Mouse (Mus musculus) ovary, postnatal 36 days (tissue): Measurements from ENCODE around the gene Pknox2.

ENCODE experiments used
- DNase-seq: peaks from one replicate; pipeline ENCODE4 v3.0.0; 2022; ENCODE audit warnings: low spot score, mixed read lengths

Gene Pknox2

DNA sequence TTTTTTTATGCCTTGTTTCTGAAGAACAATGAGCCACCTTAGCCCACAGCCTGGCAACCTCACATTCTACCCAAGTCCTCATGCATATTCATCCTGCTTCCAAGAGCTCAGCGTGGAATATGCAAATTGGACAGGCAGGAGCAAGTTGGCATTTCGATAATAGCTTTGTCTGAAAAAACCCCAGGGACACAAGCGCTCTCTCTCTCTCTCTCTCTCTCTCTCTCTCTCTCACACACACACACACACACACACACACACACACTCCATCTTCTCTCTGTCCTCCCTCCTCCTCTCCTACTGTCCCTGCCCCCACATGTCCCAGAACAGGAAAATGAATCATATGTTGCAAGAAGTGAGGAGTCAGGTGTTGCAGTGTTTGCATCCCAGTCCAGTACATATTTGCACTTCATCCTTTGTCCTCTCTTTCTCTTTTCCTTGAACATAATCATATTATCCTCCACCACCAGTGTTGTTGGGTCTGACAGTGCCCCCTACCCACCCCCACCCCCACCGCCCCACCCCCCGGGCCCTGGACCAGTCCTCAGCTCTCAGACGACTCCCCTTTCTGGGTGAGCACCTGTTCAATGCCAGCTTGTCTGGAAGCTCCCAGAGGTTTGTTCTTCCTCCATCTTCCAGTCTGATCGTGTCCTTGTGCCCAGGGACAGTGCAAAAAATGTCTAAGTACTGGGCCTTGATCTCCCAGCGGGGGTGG lies 265.0 kb downstream of the Pknox2 start:
- no peak for DNase-seq

DNA sequence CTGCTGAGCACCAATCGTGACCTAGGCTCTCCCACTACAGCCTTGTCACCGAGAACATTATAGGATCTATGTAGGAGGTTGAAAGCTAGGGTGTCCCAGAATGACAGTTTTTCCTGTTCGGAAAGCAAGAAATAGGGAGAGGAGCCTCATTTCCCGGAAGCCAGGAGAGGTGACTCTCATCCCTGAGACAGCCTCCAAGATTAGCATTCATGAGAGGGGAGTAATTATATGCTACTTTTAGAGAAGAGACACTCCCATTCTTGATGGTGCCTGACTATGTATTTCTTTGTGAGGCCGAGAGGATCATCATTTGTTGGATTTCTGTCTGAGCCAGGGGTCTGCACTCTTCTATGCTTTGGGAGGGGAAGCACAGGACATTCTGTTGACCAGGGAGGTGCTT lies 265.6 kb downstream of the Pknox2 start:
- DNase-seq, result no peak

DNA sequence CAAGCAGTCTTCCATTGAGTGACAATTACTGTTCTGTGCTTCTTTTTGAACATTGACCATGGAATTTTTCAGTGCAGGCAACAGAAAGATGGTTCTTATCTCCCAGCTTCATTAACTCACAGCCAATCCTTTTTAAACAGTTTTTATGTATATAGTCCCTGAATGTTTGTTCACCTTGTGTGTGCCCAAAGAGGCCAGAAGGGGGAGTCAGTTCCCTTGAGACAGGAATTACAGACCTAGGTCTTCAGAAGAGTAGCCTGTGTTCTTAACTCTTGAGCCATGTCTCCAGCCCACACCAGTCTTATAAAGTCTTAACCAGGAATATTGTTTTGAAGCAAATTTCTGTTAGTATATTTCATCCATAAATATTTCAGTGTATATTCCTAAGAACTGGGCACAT lies 270.4 kb downstream of the Pknox2 start:
- DNase-seq, result no peak

DNA sequence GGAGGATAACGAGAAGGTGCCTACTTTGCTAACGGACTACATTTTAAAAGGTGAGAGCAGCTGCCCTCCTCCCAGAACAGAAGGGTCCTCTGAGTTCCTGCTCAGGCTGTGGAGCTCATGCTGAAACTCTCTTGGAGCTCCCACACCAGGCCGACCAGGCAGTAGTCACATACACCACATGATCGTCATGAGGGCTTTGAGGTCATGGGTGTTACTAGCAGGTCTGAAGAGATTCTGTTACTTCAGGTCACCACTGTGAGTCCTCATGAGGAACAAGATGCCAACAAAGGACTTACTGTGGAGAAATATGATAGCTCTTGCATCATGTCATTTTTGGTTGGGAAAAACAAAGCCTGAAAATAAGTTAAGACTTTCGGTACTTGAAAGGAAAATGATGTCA lies 270.9 kb downstream of the Pknox2 start:
- DNase-seq, result no peak

DNA sequence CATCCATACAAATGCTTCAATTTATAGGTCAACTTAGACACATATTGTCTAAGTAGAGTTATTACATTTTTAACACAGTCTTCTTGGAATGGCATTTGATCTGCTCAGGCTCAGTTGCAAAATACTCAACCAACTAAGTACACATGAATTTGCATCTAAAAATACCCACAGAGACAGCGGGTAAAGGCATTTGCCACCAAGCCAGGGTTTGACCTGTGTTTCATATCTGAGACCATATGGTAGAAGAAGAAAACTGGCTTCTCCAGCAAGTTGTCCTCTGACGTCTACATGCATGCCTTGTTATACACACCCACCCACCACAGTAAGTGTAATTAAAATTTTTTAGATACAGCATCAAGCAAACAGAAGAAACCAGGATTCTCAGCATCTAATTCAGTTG lies 273.4 kb downstream of the Pknox2 start:
- DNase-seq, result no peak

DNA sequence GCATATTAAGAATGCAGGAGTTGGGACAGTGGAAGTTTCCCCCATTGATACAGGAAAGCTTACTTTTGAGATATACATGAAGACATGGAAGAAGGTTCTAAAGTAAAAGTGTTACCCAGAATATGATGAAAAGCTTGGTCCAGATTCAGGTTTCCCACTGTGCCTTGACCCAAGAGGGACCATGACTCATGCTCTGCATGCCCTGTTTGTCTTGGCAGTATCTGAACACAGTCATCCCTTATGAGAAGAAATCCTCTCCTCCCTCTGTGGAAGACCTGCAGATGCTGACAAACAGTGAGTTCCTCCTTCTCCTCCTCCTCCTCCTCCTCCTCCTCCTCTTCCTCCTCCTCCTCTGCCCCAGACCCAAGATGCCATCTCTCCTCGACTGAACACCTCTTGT lies 276.9 kb downstream of the Pknox2 start:
- no peak for DNase-seq

DNA sequence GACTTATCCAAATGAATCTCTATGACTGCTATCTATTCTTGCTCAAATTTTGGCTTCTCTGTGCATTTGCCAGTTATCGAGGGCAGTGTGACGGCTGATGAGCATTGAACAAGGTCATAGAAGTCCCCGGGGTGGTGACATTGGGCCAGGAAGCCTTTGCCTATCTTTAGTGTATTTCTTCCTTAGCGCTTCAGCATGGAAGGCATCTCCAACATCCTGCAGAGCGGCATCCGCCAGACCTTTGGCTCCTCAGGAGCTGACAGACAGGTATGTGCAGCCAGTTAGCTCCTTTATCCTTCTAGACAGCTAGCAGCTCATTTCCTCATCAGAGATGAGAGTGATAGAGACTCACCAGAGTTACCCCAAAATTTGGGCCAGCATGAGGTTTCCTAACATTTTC lies 278.5 kb downstream of the Pknox2 start:
- no peak for DNase-seq

DNA sequence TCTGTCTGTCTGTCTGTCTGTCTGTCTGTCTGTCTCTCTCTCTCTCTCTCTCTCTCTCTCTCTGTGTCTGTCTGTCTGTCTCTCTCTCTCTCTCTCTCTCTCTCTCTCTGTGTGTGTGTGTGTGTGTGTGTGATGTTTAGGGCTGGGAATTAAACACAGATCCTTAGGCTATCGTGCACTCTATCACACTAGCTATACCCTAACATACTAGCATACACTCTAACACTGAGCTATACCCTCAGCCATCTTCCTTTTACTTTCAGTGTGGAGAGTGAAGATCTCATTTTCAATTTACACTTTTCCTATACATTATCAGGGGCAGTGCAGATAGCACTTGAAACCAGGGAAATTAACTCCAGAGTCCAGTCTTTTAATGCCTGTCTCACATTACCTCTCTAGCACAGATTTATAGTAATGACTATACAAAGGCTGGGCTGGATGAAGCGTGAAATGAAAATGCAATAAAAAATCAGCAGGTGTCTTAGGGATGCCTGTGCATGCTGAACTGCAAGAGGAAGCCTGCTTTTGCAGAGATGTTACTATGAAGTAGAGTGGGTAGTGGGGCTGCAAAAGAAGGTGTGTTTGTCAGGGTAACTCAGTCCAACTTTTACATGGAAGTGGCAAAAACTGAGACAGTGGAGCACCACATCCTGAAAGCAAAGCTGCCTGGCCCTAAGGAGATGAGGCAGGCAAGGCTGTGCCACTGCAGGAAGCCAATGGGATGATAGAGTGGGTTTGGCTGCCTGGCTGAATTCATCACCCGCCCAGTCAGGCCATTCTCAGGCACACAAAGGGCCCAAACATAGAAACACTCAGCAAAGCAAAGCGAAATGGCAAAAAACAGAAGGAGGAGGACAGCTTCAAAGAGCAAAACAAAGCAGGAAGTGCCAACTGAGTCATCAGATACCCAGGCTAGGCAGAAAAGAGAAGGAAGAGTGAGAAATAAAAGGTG lies 282.1 kb downstream of the Pknox2 start:
- DNase-seq, result no peak

DNA sequence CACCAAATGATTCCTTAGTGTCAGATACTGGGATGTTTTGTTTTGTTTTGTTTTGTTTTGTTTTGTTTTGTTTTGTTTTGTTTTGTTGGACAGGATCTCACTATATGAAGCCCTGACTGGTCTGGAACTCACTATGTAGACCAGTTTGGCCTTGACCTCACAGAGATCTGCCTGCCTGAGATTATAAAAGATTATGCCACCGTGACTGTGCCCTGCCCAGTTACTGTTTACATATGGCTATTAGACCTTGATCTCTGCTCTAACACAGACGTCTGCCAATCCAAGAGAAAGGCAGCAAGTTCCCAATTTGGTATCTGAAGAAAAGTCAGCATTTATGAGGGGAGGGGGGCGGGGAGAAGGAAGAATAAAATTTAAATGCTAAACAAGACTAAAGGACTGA lies 283.5 kb downstream of the Pknox2 start:
- DNase-seq, result no peak

DNA sequence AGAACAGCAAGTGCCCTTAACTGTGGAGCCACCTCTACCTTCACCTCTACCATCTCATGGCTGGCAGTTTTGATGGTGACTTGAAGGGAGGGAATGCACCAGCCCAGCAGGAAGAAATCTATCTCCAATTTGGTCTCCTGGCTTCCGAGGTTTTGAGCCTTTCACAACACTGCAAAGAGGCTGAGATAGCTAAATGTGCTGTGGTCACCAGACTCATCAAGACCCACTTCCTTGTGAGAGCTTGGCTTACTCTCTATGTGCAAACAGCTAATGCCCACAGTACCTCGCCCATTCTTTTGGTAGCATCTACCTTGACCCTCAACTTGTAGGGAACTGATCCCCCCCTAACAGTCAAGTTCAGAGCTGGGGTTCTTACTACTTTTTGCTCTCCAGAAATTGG lies 284.6 kb downstream of the Pknox2 start:
- no peak for DNase-seq

DNA sequence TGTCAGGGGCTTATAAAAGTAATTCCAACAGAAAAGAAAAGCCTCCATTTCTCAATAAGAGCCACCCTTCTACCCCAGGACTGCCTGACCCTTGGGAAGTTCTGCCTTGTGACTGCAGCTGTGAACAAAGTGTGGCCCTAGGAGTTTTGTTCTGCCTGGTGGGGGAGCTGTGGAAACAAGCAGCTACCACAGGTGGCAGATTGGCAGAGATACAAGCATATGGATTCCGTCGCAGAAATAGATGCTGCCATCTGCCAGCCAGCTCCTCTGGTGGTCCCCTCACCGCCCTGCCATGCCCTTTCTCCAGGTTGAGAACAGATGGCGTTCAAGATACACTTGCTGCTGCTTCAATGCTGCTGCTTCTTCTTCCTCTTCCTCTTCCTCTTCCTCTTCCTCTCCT lies 288.5 kb downstream of the Pknox2 start:
- no peak for DNase-seq

DNA sequence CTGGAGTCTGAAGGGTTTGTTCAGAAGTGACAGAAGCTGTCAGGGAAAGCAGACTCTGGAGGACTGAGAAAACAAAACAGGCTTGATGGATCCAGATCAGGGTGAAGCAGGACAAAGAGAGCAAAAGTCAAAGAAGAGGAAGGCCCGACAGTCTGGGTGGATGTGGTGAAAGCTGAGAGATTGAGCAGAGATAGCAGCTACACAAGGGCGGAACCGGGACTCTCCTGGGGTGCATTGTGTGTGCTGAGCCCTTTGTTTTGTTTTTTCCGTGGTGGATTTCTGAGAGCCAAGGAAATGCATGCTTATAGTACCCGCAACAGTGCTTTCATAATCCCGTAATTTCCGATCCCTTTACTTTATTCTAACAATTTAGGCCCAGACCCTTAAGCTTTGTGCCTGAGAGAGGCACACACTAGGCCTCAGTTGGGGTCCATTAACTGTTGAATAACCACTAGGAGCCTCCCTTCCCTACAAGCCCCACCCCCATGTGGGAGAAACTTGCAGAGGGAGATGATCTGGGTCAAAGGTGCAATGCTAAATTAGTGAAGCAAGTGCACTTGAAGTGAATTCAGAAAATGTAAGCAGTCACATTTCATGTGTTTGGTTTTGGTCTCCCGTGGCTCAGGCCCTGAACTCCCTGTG lies 289.6 kb downstream of the Pknox2 start:
- DNase-seq, result no peak

DNA sequence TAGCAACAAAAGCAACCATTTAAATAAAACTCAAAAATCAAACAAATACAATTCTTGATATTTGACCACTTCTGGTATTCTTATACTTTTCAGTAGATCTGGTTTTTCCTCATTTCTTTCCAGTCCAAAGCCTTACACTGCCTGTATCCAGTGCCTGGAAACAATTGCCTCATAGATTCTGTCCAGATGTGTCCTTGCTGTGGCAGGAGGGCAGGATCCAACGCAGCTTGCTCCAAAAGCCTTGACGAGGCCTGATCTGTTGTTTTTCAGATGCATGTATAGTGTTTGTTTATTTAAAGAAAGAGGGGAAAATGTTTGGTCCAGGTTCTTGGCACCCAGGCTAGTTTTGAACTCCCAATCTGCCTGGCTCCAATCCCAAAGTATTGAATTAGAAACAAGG lies 290.9 kb downstream of the Pknox2 start:
- no peak for DNase-seq

DNA sequence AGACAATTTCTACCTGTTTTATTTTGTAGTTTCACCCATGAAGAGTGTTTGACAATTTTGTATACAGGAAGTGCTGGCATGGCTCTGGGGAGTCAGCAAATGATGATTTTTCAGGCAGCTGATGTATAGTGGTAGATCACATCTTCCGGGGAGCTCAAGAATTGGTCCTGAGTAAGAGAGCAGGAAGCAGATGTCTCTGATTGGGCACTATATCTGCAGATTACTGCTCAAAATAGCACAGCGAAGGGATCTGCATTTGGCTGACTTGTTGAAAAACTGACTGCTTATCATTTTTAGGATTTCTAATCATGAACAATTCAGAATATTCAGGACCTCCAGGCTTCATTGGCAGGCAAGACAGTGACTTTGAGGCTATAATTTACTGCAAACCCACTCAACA lies 295.0 kb downstream of the Pknox2 start:
- DNase-seq, result no peak

DNA sequence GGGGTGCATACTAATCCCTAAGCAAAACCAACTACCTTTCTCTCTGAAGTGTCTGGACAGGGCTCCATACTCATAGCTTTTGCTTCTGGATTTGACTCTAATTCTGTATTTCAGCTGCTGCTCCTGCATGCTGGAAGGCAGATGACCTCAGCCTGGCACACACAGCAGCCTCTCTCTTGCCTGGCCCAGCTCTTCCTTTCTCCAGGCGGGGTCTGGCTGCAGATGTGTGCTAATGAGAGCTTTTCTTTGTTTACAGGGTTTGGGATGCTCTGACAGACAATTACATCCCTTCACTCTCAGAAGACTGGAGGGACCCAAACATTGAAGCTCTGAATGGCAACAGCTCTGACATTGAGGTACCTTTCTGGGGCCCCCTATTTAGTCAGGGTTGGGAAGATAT lies 297.1 kb downstream of the Pknox2 start:
- DNase-seq, result no peak

DNA sequence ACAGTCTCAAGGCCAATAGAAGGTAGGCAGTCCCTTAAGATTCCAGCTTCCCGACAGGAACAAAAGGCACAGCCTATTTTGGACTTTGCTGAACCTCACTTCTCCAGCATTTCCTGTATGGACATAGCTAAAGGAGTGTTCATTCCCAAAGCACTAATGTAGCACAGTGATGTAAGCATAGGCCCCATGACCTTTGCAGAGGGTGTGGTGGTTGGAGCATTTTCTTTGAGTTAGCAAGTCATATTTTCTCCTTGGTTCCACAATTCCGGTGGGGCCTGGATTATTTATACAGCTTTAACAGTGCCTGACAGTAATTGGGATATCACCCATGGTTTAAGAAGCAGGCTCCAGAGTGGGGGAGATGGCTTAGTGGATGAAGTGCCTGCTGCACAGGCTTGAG lies 298.5 kb downstream of the Pknox2 start:
- no peak for DNase-seq

DNA sequence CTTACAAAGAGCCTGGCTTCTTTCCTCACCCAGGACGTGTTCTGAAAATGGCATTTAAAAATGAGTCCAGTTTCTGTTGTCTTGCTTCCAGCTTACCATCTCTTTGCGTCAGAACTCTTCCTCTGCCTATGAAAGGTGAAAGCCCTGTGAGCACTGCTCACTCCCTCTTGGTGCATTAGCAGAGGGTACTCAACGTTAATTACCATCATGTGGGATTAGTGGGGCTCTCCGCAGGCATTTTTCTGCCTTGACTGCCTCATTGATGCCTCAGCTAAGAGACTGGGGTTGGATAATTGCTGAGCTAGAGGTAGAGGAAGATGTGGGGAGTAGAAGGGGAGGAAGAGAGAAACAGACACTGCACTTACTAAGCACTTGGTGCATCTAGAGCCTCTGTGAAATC lies 300.9 kb downstream of the Pknox2 start:
- DNase-seq, result no peak
